Mouse (Mus musculus): Measurements from ENCODE around the gene Rbmxl1. TPM values are rescaled to one million over a fixed set of nuclear protein-coding genes. Genes with fewer than 3 reads are reported as not detected.

Rbmxl1 gene
- polyA plus RNA-seq, 1 experiment: 36.4 TPM

GRCm38 (mm10) chr8:78463941-78464340 lies 44.8 kb downstream of the Rbmxl1 start:
- TF ChIP-seq POLR2AphosphoS2 (IDR thresholded peaks at IDR 0.05; ENCODE audit: insufficient read length, low read depth) (no peak), MYOG (IDR thresholded peaks at IDR 0.05; ENCODE audit: control insufficient read depth in 1 of 3, insufficient read depth in 1 of 3, insufficient read length in 2 of 3, low read depth in 2 of 3) (no peak), TCF12 (IDR thresholded peaks at IDR 0.05; ENCODE audit: insufficient read depth, poor library complexity, severe bottlenecking) (no peak), SRF (IDR thresholded peaks at IDR 0.05; ENCODE audit: control insufficient read depth, insufficient read length, low read depth) (no peak), CEBPB (IDR thresholded peaks at IDR 0.05; ENCODE audit: insufficient read depth, poor library complexity, severe bottlenecking) (no peak), POLR2A (IDR thresholded peaks at IDR 0.05; ENCODE audit: insufficient read length, low read depth) (no peak), TCF3 (IDR thresholded peaks at IDR 0.05; ENCODE audit: insufficient read length, low read depth) (no peak), USF1 (IDR thresholded peaks at IDR 0.05; ENCODE audit: low read depth) (no peak), E2F4 (IDR thresholded peaks at IDR 0.05; ENCODE audit: insufficient read depth) (no peak), MYOD1 (IDR thresholded peaks at IDR 0.05; ENCODE audit: control insufficient read depth in 1 of 3, insufficient read length in 2 of 3, low read depth in 2 of 3) (no peak), MAX (IDR thresholded peaks at IDR 0.05; ENCODE audit: low read depth) (no peak), REST (IDR thresholded peaks at IDR 0.05; ENCODE audit: insufficient read depth, insufficient read length) (no peak)
- H3K79me2 ChIP-seq (ENCODE audit: control insufficient read depth, insufficient read depth): no peaks in the 10 kb centered on the region
- H3K27me3 ChIP-seq (ENCODE audit: control insufficient read depth, insufficient read depth, insufficient read length): no peaks in the 10 kb centered on the region
- no peaks in the 10 kb centered on the region for H3K36me3 ChIP-seq (ENCODE audit: control insufficient read depth, insufficient read depth)
- no peak overlapping the region for H3ac ChIP-seq (ENCODE audit: control insufficient read depth, insufficient read length)
- no peak overlapping the region for H3K4me3 ChIP-seq
- H3K4me2 ChIP-seq (ENCODE audit: low read depth): no peak overlapping the region

DNA sequence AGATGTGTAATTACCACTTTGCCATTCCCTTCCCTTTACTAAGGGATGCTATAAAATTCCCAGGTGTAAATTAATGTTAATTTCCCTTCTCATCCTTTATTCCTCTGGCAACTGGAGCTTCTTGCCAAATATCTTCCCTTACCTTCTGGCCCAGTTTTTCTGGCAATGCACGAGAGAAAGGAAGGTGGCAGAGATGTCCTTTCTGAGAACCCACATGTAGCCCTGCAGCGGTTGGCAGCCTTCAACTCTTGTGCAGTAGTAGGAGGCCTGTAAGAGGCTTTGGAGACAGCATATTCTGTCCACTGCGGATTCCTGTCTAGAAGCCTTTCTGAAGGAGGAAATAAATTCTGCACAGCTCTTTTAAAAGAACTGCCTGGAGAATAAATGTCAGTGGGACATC lies 52.3 kb downstream of the Rbmxl1 start:
- no peak for TF ChIP-seq TCF12 (IDR thresholded peaks at IDR 0.05; ENCODE audit: insufficient read depth, poor library complexity, severe bottlenecking)
- no peak for TF ChIP-seq SRF (IDR thresholded peaks at IDR 0.05; ENCODE audit: control insufficient read depth, insufficient read length, low read depth)
- TF ChIP-seq POLR2AphosphoS2 (IDR thresholded peaks at IDR 0.05; ENCODE audit: insufficient read length, low read depth): no peak
- TF ChIP-seq MYOG (IDR thresholded peaks at IDR 0.05; ENCODE audit: control insufficient read depth in 1 of 3, insufficient read depth in 1 of 3, insufficient read length in 2 of 3, low read depth in 2 of 3): no peak
- no peak for TF ChIP-seq POLR2A (IDR thresholded peaks at IDR 0.05; ENCODE audit: insufficient read length, low read depth)
- TF ChIP-seq TCF3 (IDR thresholded peaks at IDR 0.05; ENCODE audit: insufficient read length, low read depth): no peak
- TF ChIP-seq MAX (IDR thresholded peaks at IDR 0.05; ENCODE audit: low read depth): no peak
- TF ChIP-seq REST (IDR thresholded peaks at IDR 0.05; ENCODE audit: insufficient read depth, insufficient read length): no peak
- no peak for TF ChIP-seq USF1 (IDR thresholded peaks at IDR 0.05; ENCODE audit: low read depth)
- TF ChIP-seq CEBPB (IDR thresholded peaks at IDR 0.05; ENCODE audit: insufficient read depth, poor library complexity, severe bottlenecking): no peak
- no peak for TF ChIP-seq E2F4 (IDR thresholded peaks at IDR 0.05; ENCODE audit: insufficient read depth)
- no peak for TF ChIP-seq MYOD1 (IDR thresholded peaks at IDR 0.05; ENCODE audit: control insufficient read depth in 1 of 3, insufficient read length in 2 of 3, low read depth in 2 of 3)
- Histone ChIP-seq H3ac (ENCODE audit: control insufficient read depth, insufficient read length) (no peak overlapping the region), H3K4me2 (ENCODE audit: low read depth) (no peak overlapping the region), H3K27me3 (ENCODE audit: control insufficient read depth, insufficient read depth, insufficient read length) (no peaks in the 10 kb centered on the region), H3K36me3 (ENCODE audit: control insufficient read depth, insufficient read depth) (no peaks in the 10 kb centered on the region), H3K79me2 (ENCODE audit: control insufficient read depth, insufficient read depth) (no peaks in the 10 kb centered on the region), H3K4me3 (no peak overlapping the region)

Other genes with a start within 250 kb of the Rbmxl1 start
- not detected for gene Pou4f2, start 72.3 kb downstream of the Rbmxl1 start, polyA plus RNA-seq (2012; fragmentation: generic; extraction: Trizol)
- gene Slc10a7, start 448 bp upstream of the Rbmxl1 start, polyA plus RNA-seq (2012; fragmentation: generic; extraction: Trizol): 3.5 TPM

Measured in myocyte (in vitro differentiated cells).